Mouse (Mus musculus) monocyte, adult 2 months (primary cell): ENCODE data around the gene Sap30l.
"Not testable (repeated sequence)": the region's sequence is repeated elsewhere in the genome, so short reads cannot be mapped to it uniquely, and the experiment has no call there.

ENCODE experiments used
- DNase-seq, 2 experiments: peaks; one replicate each; pipeline ENCODE4 v3.0.0; 2022; ENCODE audit warnings: low spot score in 2 of 2, low read depth in 1 of 2

Gene Sap30l

GRCm38 (mm10) chr11:57799456-57799855, 2.0 kb upstream of the Sap30l start:
- no peak for DNase-seq

DNA sequence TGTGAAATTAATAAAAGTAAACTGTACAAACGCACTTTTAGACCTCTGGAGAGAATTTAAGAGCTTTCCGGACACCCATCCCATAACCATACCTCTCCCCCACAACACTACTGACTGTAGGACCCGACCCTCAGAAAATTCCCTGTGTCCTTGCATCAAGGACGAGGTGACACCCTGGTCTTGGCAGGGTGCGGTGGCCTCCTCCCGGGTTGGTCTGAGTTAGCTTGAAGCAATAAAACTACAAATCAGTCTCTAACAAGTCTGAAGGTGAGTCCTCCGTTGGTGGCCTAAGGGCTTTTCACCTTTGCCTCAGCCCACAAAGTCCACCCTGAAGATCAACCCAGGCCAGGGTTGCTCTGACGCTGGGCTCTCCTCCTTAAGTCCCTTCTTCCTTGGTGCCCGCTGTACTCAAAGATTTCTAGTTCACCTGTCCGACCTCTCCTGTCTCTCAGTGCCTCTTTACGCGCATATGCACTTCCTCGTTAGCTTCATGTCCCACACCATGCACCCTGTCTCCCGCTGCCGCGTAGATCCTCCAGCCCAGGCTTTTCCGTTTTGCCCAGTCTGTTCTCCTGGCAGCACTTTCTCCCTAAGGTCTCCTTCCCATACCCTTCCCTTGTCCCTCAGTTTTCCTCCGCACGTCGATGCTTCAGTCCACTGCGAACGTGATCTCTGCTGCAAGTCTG, 1.0 kb upstream of the Sap30l start:
- DNase-seq = no peak

DNA sequence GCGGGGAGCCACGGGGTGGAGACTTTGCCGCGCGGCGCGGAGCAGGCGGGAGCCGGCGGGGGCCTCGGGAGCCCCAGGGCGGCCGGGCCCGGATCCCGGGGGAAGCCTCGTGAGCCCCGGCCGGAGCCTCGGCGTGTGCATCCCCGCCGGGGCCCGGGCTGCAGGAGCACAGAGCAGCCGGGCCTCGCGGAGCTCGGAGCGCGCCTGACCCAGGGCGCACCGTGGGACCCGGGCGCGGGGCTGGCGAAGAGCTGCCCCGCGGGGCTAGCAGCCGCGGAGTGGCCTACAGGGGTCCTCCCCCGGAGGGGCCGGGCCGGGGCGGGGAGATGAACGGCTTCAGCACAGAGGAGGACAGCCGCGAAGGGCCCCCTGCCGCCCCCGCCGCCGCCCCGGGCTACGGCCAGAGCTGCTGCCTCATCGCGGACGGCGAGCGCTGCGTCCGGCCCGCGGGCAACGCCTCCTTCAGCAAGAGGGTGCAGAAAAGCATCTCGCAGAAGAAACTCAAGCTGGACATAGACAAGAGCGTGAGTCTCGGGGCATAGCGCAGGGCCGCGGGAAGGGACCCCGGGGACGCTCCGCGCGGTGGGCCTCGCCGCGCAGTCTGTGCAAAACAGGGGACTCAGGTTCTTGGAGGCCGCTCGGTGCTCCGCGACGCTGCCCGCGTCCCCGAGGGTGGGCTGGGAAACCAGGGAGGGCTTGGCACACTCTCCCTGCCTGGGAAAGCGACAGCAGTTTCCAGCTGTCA, 501 bp downstream of the Sap30l start:
- peak in 1 of 2 experiments; percentile 6 for DNase-seq

- DNase-seq = no peak
Measured at GRCm38 (mm10) chr11:57802511-57802870, 1.1 kb downstream of the Sap30l start.

- DNase-seq = no peak
Measured at GRCm38 (mm10) chr11:57805047-57805446, 3.6 kb downstream of the Sap30l start.

DNA sequence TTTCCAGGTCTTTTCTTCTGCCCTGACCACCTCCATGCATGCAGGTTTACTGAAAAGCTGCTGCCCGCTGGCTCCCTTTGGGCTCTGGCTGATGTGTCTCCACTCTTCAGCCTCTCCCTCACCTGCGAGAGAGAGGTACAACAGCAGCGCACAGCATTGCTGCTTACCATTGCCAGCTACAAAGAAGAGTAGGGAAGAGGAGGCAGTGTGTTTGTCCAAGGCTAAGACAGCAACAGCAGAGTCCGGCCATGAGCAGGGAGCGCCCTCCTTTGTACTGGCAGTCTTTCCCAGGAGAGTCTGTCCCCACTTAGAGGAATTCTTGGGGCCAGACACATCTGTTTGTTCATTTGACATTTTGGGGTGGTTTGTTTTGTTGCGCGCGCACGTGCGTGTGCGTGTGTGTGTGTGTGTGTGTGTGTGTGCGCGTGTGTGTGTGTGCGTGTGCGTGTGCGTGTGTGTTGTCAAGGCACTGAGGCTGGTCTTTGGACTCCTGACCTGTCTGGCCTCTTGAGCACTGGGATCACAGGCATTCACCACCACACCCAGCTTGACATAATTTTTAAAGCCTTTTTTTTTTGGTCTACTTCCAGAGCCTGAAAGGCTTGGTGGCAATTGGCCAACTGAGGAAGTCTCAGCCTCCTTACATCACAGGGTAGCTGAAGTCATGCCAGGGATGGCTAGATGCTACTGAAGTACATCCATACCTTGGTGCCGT, 7.7 kb downstream of the Sap30l start:
- no peak for DNase-seq

GRCm38 (mm10) chr11:57809732-57810098, 8.3 kb downstream of the Sap30l start:
- no peak for DNase-seq

DNA sequence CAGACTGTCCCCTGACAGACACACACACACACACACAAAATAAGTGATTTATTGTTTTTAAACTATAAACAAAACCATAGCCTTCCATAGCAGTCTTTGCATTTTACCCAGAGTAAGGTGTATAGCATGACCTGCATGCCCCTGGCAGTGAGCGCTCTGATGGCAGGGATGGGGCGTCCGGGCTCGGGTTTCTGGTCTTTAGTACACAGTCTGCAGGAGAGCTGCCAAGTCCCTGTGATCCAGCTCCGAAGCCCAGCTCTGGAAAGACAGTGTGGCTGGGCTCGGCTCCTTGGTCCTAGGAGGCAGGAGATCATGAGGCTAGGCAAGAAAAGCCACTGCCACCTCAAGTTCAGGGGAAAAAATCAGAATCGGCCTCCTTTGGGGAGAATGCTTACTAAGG, 9.6 kb downstream of the Sap30l start:
- no peak for DNase-seq

GRCm38 (mm10) chr11:57812212-57812611, 10.8 kb downstream of the Sap30l start:
- no peak for DNase-seq

GRCm38 (mm10) chr11:57813641-57814040, 12.2 kb downstream of the Sap30l start:
- no peak for DNase-seq

DNA sequence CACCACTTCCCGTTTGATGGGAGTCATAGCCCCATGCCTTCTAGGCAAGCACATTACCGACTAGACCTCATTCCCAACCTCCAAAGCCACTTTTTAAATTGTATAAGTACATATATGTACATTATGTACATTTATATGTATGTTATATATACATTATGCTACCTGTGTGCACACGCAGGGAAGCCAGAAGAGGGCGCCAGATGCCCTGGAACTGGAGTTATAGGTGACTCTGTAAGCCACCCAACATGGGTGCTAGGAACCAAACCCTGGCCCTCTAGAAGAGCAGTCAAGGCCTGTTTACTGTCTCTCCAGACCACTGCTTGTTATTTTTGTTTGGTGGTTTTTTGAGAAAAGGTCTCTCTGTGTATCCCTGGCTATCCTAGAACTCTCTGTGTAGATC, 16.8 kb downstream of the Sap30l start:
- DNase-seq = no peak

DNA sequence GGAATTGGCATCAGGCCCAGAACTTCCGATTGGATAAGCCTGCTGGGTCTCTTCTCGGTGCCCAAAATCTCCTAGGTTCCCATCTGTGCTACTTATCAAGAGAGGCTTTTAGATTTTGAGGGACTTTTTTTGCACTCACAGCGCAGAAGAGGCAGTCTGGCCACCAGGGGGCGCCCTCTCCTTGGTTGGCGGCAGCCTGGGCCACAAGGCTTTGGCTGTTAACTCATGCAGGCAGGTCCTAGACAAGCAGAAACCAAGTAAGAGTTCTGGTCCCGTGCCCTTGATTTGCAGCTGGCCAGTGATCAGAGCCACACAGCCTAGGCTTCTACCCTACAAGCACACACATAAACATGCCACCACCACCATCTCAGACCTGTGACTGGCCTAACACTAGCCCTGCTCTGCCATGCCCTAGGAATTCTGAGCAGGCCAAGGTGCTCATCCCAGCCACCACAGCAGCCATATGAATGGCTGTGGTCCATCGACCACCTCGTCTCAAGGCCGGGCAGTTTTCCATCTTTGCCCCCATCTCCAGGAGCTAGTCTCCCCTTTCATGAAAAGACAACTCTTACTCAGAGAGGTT, 18.7 kb downstream of the Sap30l start:
- peak; percentile 32 to 60 for DNase-seq

GRCm38 (mm10) chr11:57823159-57823558, 21.7 kb downstream of the Sap30l start:
- not testable (repeated sequence) for DNase-seq

- DNase-seq = no peak
Measured at GRCm38 (mm10) chr11:57823714-57824113, 22.3 kb downstream of the Sap30l start.

DNA sequence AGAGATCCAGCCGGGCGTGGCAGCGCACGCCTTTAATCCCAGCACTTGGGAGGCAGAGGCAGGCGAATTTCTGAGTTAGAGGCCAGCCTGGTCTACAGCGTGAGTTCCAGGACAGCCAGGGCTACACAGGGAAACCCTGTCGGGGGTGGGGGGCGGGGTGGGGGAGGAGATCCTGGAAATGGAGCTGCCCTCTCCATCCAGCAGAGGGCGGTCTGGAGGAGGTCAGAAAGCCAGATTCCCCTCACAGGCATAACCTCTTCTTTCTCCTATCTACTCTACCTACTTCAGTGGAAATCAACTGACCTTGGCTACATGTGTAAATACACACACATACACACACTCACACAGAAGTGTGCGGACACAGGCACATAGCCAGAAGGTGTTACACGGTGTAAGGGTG, 23.8 kb downstream of the Sap30l start:
- not testable (repeated sequence) for DNase-seq

- no peak for DNase-seq
Measured at GRCm38 (mm10) chr11:57827048-57827914, 25.8 kb downstream of the Sap30l start.

DNA sequence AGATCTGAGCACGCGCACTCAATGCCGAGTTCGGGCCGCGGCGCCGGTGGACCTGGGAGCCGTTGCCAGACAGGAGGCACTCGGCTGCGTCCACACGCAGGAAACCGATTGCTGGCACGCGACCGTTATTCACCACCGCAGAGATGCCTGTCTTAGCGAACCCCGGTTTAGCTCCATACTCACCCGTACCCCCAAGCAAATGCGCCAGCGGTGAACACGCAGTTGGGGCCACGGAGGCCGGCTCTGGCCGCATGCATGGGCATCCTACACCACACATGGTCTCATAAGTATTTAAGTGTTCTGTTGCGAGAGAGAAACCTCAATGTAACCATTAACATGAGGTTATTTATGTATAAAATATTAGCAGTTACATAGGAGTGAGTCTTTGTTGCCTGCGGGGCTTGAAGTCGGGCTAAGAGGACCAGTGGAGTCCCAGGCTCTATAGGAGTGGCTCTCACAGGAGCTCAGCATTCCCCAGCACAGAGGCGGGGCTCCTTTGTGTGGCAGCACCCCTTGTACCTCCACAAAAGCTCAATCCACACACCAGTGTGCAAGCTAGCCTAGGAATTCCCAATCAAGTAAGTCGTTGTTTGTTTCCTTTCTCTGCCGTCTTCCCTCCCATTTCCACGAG, 26.6 kb downstream of the Sap30l start:
- DNase-seq = no peak

- DNase-seq = no peak
Measured at GRCm38 (mm10) chr11:57828955-57829870, 27.8 kb downstream of the Sap30l start.
